Mouse (Mus musculus) frontal cortex, adult (tissue): ENCODE measurements around the gene Spsb1.

Experiments
- ATAC-seq: cut with Nextera tagmentation; 2 replicates; pipeline ENCODE4 v1.9.2; 2017; ENCODE audit warnings: mild to moderate bottlenecking, moderate library complexity, mixed read lengths; ENCODE audit not compliant: low TSS enrichment

The Spsb1 gene

GRCm38 (mm10) chr4:149954893-149955439 is at the start of gene Spsb1:
Gene Spsb1 (minus strand): TSS chr4:149955043.
- ATAC-seq = peak; percentile 74

- no peak for ATAC-seq
Observed at GRCm38 (mm10) chr4:150003641-150004040, 48.8 kb upstream of the Spsb1 start.

- no peak for ATAC-seq
Observed at GRCm38 (mm10) chr4:150003021-150003580, 48.3 kb upstream of the Spsb1 start.

GRCm38 (mm10) chr4:150002021-150002528 is 47.2 kb upstream of the Spsb1 start:
- no peak for ATAC-seq

GRCm38 (mm10) chr4:150001221-150001860 is 46.5 kb upstream of the Spsb1 start:
- ATAC-seq = no peak

- no peak for ATAC-seq
Observed at GRCm38 (mm10) chr4:149999931-150000555, 45.2 kb upstream of the Spsb1 start.

GRCm38 (mm10) chr4:149999510-149999900 is 44.7 kb upstream of the Spsb1 start:
- no peak for ATAC-seq

- peak; percentile 41; the same call in 1 of the 2 replicates for ATAC-seq
Observed at GRCm38 (mm10) chr4:149998786-149999509, 44.1 kb upstream of the Spsb1 start.

GRCm38 (mm10) chr4:149997999-149998398 is 43.2 kb upstream of the Spsb1 start:
- no peak for ATAC-seq

- no peak for ATAC-seq
Observed at GRCm38 (mm10) chr4:149996440-149996839, 41.6 kb upstream of the Spsb1 start.

- ATAC-seq = no peak
Observed at GRCm38 (mm10) chr4:149995911-149996310, 41.1 kb upstream of the Spsb1 start.

- ATAC-seq = no peak
Observed at GRCm38 (mm10) chr4:149994218-149994617, 39.4 kb upstream of the Spsb1 start.

GRCm38 (mm10) chr4:149992670-149993032 is 37.8 kb upstream of the Spsb1 start:
- no peak for ATAC-seq

GRCm38 (mm10) chr4:149991755-149992669 is 37.2 kb upstream of the Spsb1 start:
- no peak for ATAC-seq

GRCm38 (mm10) chr4:149990954-149991633 is 36.3 kb upstream of the Spsb1 start:
- no peak for ATAC-seq

- peak; percentile 75 for ATAC-seq
Observed at GRCm38 (mm10) chr4:149990212-149990953, 35.5 kb upstream of the Spsb1 start.

- peak; percentile 80 for ATAC-seq
Observed at GRCm38 (mm10) chr4:149988931-149989556, 34.2 kb upstream of the Spsb1 start.

- no peak for ATAC-seq
Observed at GRCm38 (mm10) chr4:149988301-149988700, 33.5 kb upstream of the Spsb1 start.
